Mouse (Mus musculus): ENCODE results near the gene Ccdc189.

DNA sequence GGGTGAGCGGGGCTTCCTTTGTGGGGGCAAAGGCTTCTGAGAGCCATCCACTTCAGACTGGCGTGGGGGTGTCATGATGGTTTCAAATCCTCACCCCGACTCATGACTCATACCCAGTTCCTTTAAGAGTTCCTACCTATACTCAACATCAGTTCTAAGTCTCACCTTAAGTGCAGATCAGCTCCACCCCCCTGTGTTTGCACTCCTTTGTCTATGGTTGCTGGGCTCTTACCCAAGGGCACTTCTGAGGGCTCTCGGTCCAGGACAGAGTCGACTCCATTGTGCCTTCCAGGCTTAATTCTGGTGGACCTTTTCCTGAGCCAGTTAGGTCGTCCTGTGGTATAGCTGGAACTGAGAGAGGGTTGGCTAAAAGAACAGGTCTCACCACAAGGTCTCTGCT, 18.8 kb upstream of the Ccdc189 start:
- TF ChIP-seq EP300 (IDR thresholded peaks at IDR 0.05; ENCODE audit: insufficient read depth, low read depth, low read length) (no peak), CTCF (IDR thresholded peaks at IDR 0.05; ENCODE audit: low read depth, low read length) (no peak)

Measured in ES-Bruce4 (cell line).